Mouse (Mus musculus): ENCODE results near the gene Knstrn.

The Knstrn gene

GRCm38 (mm10) chr2:118790551-118791525, 23.0 kb upstream of the Knstrn start:
- DNase-seq (ENCODE audit: low spot score): no peak

- no peak for DNase-seq (ENCODE audit: low spot score)
These were observed 22.1 kb upstream of the Knstrn start for GRCm38 (mm10) chr2:118791591-118792258.

- DNase-seq (ENCODE audit: low spot score): no peak
These were observed 21.6 kb upstream of the Knstrn start for GRCm38 (mm10) chr2:118792259-118792613.

DNA sequence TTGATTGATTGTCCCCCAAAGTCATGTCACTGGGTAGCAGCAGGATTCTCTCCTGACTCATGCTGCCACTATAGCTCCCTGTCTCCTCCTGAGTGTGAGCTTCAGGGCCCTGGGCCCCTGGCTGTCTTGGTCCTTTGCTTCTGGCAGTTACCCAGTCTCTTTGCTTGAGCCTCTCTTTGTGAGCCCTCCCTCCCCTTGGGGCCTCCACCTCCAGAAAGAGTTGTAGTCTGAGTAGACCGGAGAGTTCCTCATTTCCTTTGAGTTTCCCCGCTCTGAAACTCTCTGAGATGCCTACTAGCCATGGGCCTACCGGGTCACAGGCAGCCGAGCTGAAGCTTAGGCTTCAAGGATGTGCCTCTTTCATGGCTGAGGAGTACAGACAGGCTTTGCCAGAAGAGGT, 20.2 kb upstream of the Knstrn start:
- DNase-seq (ENCODE audit: low spot score): no peak

DNA sequence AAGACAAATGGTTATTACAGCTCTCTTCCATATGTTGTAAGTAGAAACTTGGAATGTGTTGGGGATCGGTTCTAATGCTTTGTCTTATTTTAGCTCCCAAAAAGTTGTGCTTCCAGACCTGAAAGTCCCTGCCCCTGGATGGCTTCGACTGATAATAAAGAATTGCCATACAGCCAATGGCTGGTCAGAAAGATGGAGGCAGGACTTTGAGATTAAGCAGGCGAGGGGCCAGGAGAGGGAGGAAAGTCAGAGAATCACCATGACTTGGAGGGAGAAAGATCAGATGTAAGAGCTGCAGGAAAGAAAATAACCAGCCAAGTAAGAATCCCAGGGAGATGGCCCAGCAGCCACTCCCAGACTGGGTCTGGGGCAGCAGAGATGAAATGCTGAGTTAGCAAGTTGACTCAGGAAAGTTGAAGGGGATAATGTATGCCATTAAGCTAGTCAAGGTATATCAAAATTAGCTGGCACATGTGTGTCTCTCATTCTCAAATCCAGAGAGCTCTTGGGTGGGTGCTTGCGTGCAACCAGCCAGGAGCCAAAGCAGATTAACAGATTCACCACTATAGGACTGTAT, 11.2 kb upstream of the Knstrn start:
- no peak for DNase-seq (ENCODE audit: low spot score)

- no peak for DNase-seq (ENCODE audit: low spot score)
These were observed 9.3 kb upstream of the Knstrn start for GRCm38 (mm10) chr2:118804474-118804873.

DNA sequence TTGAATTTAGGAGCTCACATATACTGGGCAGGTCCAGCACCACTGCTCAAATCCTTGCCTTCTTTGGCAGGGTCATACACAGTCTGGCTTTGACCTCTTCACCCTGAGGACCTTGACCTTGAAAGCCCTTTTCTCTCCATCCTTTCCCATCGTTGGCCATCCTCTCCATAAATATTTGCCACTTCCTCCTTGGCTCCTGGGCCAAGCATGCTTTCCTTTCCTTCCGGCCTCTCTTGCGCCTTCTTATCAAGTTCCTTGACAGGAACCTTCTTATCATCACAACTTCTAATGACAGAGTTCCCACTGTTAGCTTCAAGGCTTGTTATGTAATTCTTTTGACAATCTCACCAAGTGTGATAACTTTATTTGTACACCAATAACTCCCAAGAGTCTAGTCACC, 8.7 kb upstream of the Knstrn start:
- no peak for DNase-seq (ENCODE audit: low spot score)

- no peak for DNase-seq (ENCODE audit: low spot score)
These were observed 8.0 kb upstream of the Knstrn start for GRCm38 (mm10) chr2:118805756-118806155.

DNA sequence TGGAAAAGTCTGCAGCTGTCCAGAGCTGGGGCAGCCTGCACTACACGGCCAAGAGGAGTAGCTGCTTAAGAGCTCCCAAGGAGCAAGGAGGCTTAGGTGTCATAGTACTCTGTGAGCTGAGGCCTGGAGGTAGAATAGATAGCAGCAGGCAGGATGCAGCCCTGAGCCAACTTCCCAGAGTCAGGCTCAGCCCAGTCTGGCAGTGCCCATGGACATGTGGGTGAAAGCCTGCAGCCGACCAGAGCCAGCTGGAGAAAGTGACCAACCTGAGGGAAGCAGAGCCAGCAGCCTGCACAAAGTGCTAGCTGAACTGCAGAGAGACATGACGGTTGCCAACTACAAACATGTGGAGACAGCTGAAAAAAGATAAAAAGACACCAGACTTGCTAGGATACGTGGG, 6.9 kb upstream of the Knstrn start:
- DNase-seq (ENCODE audit: low spot score): no peak

- no peak for DNase-seq (ENCODE audit: low spot score)
These were observed 2.9 kb upstream of the Knstrn start for GRCm38 (mm10) chr2:118810861-118811260.

DNA sequence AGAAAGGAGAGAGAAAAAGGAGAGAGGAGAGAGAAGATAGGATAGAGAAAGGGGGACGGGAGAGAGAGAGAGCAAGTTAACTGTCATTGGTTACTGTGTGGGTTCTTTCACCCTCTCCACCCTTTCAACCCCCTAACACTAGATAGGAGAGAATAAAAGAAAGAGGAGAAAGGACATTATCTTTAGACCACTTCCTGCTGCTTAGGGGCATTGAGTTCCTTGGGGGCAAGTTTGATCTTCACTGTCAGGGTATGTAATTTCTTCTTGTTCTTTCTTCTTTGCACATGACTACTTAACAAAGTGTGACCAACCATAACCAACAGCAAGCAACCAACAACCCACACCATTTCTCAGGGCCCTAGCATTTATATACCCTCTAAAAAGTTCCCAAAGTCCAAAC, 1.1 kb upstream of the Knstrn start:
- DNase-seq (ENCODE audit: low spot score): no peak

GRCm38 (mm10) chr2:118822800-118823199, 9.0 kb downstream of the Knstrn start:
- DNase-seq (ENCODE audit: low spot score): no peak

GRCm38 (mm10) chr2:118824396-118824795, 10.6 kb downstream of the Knstrn start:
- no peak for DNase-seq (ENCODE audit: low spot score)

- DNase-seq (ENCODE audit: low spot score): no peak
These were observed 15.3 kb downstream of the Knstrn start for GRCm38 (mm10) chr2:118829096-118829495.

DNA sequence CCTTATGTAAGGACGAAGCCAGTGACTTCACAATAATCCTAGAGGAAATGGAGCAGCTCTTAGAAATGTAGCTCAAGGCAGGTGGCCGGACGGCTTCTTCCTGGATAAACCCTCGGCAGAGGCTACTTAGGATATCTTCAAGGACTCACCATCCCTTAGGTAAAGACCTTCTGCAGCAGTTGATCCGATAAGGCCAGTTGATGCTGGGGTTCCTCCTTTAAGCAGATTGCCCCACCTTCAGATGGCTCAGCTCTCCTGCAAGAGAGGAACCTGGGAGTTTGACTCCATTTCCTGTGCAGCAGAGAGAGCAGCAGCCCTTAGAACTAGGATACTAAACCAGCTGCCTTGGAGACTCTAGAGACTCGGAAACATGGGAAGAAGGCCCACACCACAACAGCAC, 20.3 kb downstream of the Knstrn start:
- no peak for DNase-seq (ENCODE audit: low spot score)

- DNase-seq (ENCODE audit: low spot score): no peak
These were observed 21.3 kb downstream of the Knstrn start for GRCm38 (mm10) chr2:118835115-118835514.

GRCm38 (mm10) chr2:118838330-118838729, 24.5 kb downstream of the Knstrn start:
- DNase-seq (ENCODE audit: low spot score): no peak

DNA sequence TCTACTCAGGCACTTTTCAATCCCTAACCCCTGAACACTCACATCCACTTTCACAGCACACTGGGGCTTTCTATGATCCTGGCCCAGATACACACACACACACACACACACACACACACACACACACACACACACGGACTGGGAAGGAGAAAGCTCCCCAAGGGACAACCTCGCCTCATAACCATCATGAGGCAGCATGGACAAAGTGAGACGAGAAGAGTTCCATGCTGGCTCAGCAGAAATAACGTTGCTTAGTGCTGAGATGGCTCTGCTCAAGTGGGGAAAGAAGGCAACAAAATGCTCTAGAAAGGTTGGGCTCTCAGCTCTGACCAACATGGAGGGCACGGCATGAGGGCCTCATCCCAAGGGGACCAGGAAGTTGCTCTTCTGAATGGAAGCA, 27.4 kb downstream of the Knstrn start:
- DNase-seq (ENCODE audit: low spot score): no peak

DNA sequence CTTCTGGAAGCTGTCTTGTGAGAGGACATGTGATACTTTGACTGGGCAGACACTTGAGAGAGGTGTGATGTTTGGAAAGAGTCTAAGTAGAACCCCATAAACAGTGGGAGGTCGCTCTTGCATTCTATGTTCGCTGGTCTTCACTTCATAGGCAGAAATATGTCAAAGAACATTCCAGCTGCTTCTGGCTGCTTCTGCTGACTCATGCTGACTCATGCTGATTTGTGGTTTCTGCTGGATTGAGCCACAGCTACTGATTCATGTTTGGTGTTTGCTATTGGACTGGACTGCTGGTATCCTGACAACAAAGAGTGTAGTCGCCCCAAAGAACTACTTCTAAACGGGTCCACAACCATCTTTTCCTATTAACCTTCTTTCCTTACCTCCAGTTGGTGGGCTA, 28.0 kb downstream of the Knstrn start:
- no peak for DNase-seq (ENCODE audit: low spot score)

GRCm38 (mm10) chr2:118844427-118844826, 30.6 kb downstream of the Knstrn start:
- DNase-seq (ENCODE audit: low spot score): no peak

GRCm38 (mm10) chr2:118846246-118846645, 32.4 kb downstream of the Knstrn start:
- DNase-seq (ENCODE audit: low spot score): no peak

DNA sequence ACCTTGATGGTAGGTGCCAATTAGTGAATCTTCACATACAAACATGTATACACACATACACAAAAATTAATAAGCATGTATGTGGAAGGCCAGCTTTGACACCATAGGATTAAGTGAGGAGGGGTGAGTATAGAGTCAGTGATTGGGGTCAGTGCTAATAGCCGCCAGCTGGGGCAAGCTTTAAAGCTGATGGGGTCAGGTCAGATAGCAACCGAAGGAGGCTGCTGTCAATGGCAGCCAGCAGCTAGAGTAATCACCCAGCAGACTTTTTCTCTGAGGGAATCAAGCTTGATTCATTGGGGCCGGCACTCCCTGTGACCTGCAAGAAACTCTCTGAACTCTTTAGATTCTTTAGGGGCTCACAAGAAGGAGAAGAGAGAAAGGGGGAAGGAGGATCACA, 38.0 kb downstream of the Knstrn start:
- DNase-seq (ENCODE audit: low spot score): no peak
